Mouse (Mus musculus): ENCODE results near the gene Mettl6. TPM values are rescaled to one million over a fixed set of nuclear protein-coding genes. Genes with fewer than 3 reads are reported as not detected.

Mettl6 gene
- polyA plus RNA-seq, 1 experiment from 2014 or later = 70.1 TPM

- Histone ChIP-seq H3K36me3 (peaks cover 18% of the 10 kb centered on the region; the same call in 1 of the 2 replicates), H3K4me3 (no peak overlapping the region), H3K9me3 (0 out of 2 replicates have a peak, but pooled peaks cover 6% of the 10 kb centered on the region), H3K9ac (replicated peaks) (no peak overlapping the region), H3K27me3 (no peaks in the 10 kb centered on the region), H3K27ac (replicated peaks) (no peak overlapping the region), H3K4me2 (replicated peaks) (no peak overlapping the region), H3K4me1 (peaks cover 5% of the 10 kb centered on the region; the same call in 1 of the 2 replicates)
- no peak for ATAC-seq (ENCODE audit: low FRiP score, low read depth)
- 88% methylated on average over 15 of the region's 15 CpGs for WGBS
Measured at GRCm38 (mm10) chr14:31428211-31429003, 66.4 kb downstream of the Mettl6 start.

Other genes starting within 250 kb of the Mettl6 start
- 12.0 and 12.2 TPM in 2 replicates for gene Phf7, start 243.7 kb downstream of the Mettl6 start, polyA plus RNA-seq (2016; fragmentation: Nextera tagmentation; extraction: Ambion mirVana)
- 124 and 127 TPM in 2 replicates for gene Bap1, start 243.6 kb downstream of the Mettl6 start, polyA plus RNA-seq (2016; fragmentation: Nextera tagmentation; extraction: Ambion mirVana)
- gene Dnah1, start 171.1 kb downstream of the Mettl6 start, polyA plus RNA-seq (2016; fragmentation: Nextera tagmentation; extraction: Ambion mirVana) = 6.0 and 6.4 TPM in 2 replicates
- 51.4 and 55.8 TPM in 2 replicates for gene Capn7, start 158.4 kb downstream of the Mettl6 start, polyA plus RNA-seq (2016; fragmentation: Nextera tagmentation; extraction: Ambion mirVana)
- 43.3 and 46.8 TPM in 2 replicates for gene Sh3bp5, start 59.0 kb downstream of the Mettl6 start, polyA plus RNA-seq (2016; fragmentation: Nextera tagmentation; extraction: Ambion mirVana)
- 19.7 and 20.3 TPM in 2 replicates for gene Eaf1, start 641 bp downstream of the Mettl6 start, polyA plus RNA-seq (2016; fragmentation: Nextera tagmentation; extraction: Ambion mirVana)
- 0.06 TPM in 1 of 2 replicates, not detected in the other for gene Colq, start 96.3 kb upstream of the Mettl6 start, polyA plus RNA-seq (2016; fragmentation: Nextera tagmentation; extraction: Ambion mirVana)
- 0.79 TPM in 1 of 2 replicates, not detected in the other for gene Gm49387, start 145.8 kb upstream of the Mettl6 start, polyA plus RNA-seq (2016; fragmentation: Nextera tagmentation; extraction: Ambion mirVana)
- 13.7 and 15.7 TPM in 2 replicates for gene Btd, start 146.0 kb upstream of the Mettl6 start, polyA plus RNA-seq (2016; fragmentation: Nextera tagmentation; extraction: Ambion mirVana)
- 8.7 and 12.7 TPM in 2 replicates for gene Hacl1, start 146.2 kb upstream of the Mettl6 start, polyA plus RNA-seq (2016; fragmentation: Nextera tagmentation; extraction: Ambion mirVana)